In the genomic region with DNA sequence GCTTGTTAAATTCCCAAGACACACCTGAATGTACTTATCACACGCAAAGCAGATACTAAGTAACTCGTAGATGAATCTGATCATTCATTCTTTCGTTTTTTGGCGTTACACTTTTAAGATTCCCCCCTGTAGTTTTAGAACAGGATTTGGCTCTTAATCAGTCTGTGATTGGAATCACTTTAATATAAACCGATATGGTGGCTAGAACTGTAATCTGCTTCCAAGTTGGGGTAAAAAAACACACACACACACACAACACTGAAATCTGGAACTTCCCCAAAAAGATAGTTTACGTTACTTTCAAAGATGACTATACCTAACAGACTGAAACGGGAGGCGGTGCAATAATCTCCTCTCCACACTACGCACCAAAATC, we compare ENCODE assay signal across 9 mouse cellular contexts. TPM values are rescaled to one million over a fixed set of nuclear protein-coding genes. Genes with fewer than 3 reads are reported as not detected.
DNase-seq lines count a peak whose midpoint lies in the region; ATAC-seq and TF ChIP-seq lines count a peak whose summit lies in the region.
"Had no signal": no experiment of that assay in that cellular context is flagged by ENCODE, and none has a peak within 500 bp of the region (broad histone marks: within the 10 kb centered on the region; RNA-seq: fewer than 3 reads in every experiment).

No protein-coding gene starts in this region.

- peak overlapping the region; percentile 78 for H3K4me2 ChIP-seq in lung, postnatal 0 days (replicated peaks; ENCODE audit: low read depth, low read length)
- peak overlapping the region; percentile 79 for H3K4me2 ChIP-seq in forebrain, embryonic 12.5 days
- peak overlapping the region; percentile 88 for H3K4me2 ChIP-seq in liver, embryonic 11.5 days
- H3K4me2 ChIP-seq in stomach, embryonic 14.5 days (replicated peaks; ENCODE audit: low read depth, low read length), result peak overlapping the region; percentile 46

- no peaks in the 10 kb centered on the region for H3K9me3 ChIP-seq in lung, postnatal 0 days (ENCODE audit: low read length)
- H3K9me3 ChIP-seq in forebrain, embryonic 12.5 days, result no peaks in the 10 kb centered on the region
- H3K9me3 ChIP-seq in liver, embryonic 11.5 days (ENCODE audit: control insufficient read depth, low read length), result no peaks in the 10 kb centered on the region
- no peaks in the 10 kb centered on the region for H3K9me3 ChIP-seq in stomach, embryonic 14.5 days (ENCODE audit: control insufficient read depth, low read depth, low read length)

- peak overlapping the region; percentile 91 for H3K9ac ChIP-seq in lung, postnatal 0 days (replicated peaks; ENCODE audit: low read depth)
- H3K9ac ChIP-seq in forebrain, embryonic 12.5 days, result peak overlapping the region; percentile 88
- H3K9ac ChIP-seq in liver, embryonic 11.5 days (ENCODE audit: low read depth, low read length), result peak overlapping the region; percentile 97
- H3K9ac ChIP-seq in stomach, embryonic 14.5 days (replicated peaks; ENCODE audit: low read depth, low read length), result peak overlapping the region; percentile 78

- 14% methylated on average over 9 of the region's 9 CpGs for WGBS in lung, postnatal 0 days
- WGBS in forebrain, embryonic 12.5 days, result 26% methylated on average over 9 of the region's 9 CpGs
- 13% methylated on average over 9 of the region's 9 CpGs for WGBS in liver, embryonic 11.5 days
- 22% methylated on average over 9 of the region's 9 CpGs for WGBS in stomach, embryonic 14.5 days

- no peak for TF ChIP-seq CTCF in lung, postnatal 0 days (IDR thresholded peaks at IDR 0.05)

- H3K36me3 ChIP-seq in lung, postnatal 0 days (ENCODE audit: insufficient read depth, low read length), result no peaks in the 10 kb centered on the region
- 0 out of 2 replicates have a peak, but pooled peaks cover 7% of the 10 kb centered on the region for H3K36me3 ChIP-seq in forebrain, embryonic 12.5 days (replicated peaks)
- no peaks in the 10 kb centered on the region for H3K36me3 ChIP-seq in liver, embryonic 11.5 days (ENCODE audit: control insufficient read depth, insufficient read depth, low read length)
- no peaks in the 10 kb centered on the region for H3K36me3 ChIP-seq in stomach, embryonic 14.5 days (ENCODE audit: control insufficient read depth, insufficient read depth, low read length)

- H3K4me3 ChIP-seq in lung, postnatal 0 days (ENCODE audit: low read depth, low read length), result peak overlapping the region; percentile 90
- H3K4me3 ChIP-seq in forebrain, embryonic 12.5 days (replicated peaks), result peak overlapping the region; percentile 71
- H3K4me3 ChIP-seq in liver, embryonic 11.5 days (ENCODE audit: low read depth, low read length), result peak overlapping the region; percentile 91
- peak overlapping the region; percentile 74 for H3K4me3 ChIP-seq in stomach, embryonic 14.5 days (ENCODE audit: low read depth, low read length)

- peaks cover 2% of the 10 kb centered on the region; the same call in 1 of the 2 replicates for H3K4me1 ChIP-seq in lung, postnatal 0 days (ENCODE audit: insufficient read depth, low read depth, low read length)
- H3K4me1 ChIP-seq in forebrain, embryonic 12.5 days, result peaks cover 14% of the 10 kb centered on the region
- H3K4me1 ChIP-seq in liver, embryonic 11.5 days (replicated peaks; ENCODE audit: control insufficient read depth, insufficient read depth, low read length), result peaks cover 12% of the 10 kb centered on the region
- peaks cover 9% of the 10 kb centered on the region; the same call in 1 of the 2 replicates for H3K4me1 ChIP-seq in stomach, embryonic 14.5 days (ENCODE audit: control insufficient read depth, insufficient read depth, low read length)

- H3K27me3 ChIP-seq in lung, postnatal 0 days (replicated peaks; ENCODE audit: insufficient read depth, low read length), result no peaks in the 10 kb centered on the region
- H3K27me3 ChIP-seq in forebrain, embryonic 12.5 days, result no peaks in the 10 kb centered on the region
- H3K27me3 ChIP-seq in liver, embryonic 11.5 days (replicated peaks; ENCODE audit: control insufficient read depth, insufficient read depth, low read length), result no peaks in the 10 kb centered on the region
- H3K27me3 ChIP-seq in stomach, embryonic 14.5 days (ENCODE audit: control insufficient read depth, insufficient read depth, low read length), result no peaks in the 10 kb centered on the region

- TF ChIP-seq EP300 in lung, postnatal 0 days (IDR thresholded peaks at IDR 0.05), result no peak

- H3K27ac ChIP-seq in lung, postnatal 0 days (ENCODE audit: low read length), result peak overlapping the region; percentile 59; the same call in 1 of the 2 replicates
- H3K27ac ChIP-seq in forebrain, embryonic 12.5 days, result no peak overlapping the region
- peak overlapping the region; percentile 80 for H3K27ac ChIP-seq in liver, embryonic 11.5 days (ENCODE audit: low read depth, low read length)
- no peak overlapping the region for H3K27ac ChIP-seq in stomach, embryonic 14.5 days (ENCODE audit: low read length)

- DNase-seq in lung, postnatal 0 days (ENCODE audit: low spot score), result no peak
- no peak for DNase-seq in lung, postnatal 10 days
- no peak for DNase-seq in liver, embryonic 11.5 days (ENCODE audit: low spot score)
- no peak for DNase-seq in thymus, postnatal 0 days (ENCODE audit: low spot score)
- no peak for DNase-seq in layer of hippocampus, postnatal 14 days (ENCODE audit: low spot score in 2 of 2)
- no peak for DNase-seq in spleen, postnatal 4 days (ENCODE audit: low spot score in 2 of 2)
- DNase-seq: thymus, adult 2 months had no signal

- no peak for ATAC-seq in lung, postnatal 0 days
- no peak for ATAC-seq in forebrain, embryonic 12.5 days (ENCODE audit: low FRiP score)
- ATAC-seq in liver, embryonic 11.5 days (replicated peaks; ENCODE audit: low FRiP score), result no peak
- no peak for ATAC-seq in stomach, embryonic 14.5 days (ENCODE audit: insufficient number of reproducible peaks, insufficient read depth, low FRiP score, low read depth)

RNA-seq across cellular contexts. Expression of a gene that starts 0.8 kb away (rescaled TPM):
- polyA plus RNA-seq in lung, postnatal 0 days (2015; fragmentation: Nextera tagmentation; extraction: Ambion mirVana), result 28.2 and 28.5 TPM in 2 replicates
- polyA plus RNA-seq in forebrain, embryonic 12.5 days (2016; fragmentation: Nextera tagmentation; extraction: Ambion mirVana), result 68.2 and 68.3 TPM in 2 replicates
- 75.0 and 81.9 TPM in 2 replicates for polyA plus RNA-seq in liver, embryonic 11.5 days (2014; fragmentation: Nextera tagmentation; extraction: Ambion mirVana)
- polyA plus RNA-seq in stomach, embryonic 14.5 days (2014; fragmentation: Nextera tagmentation; extraction: Ambion mirVana), result 66.6 and 70.8 TPM in 2 replicates
- 50.0 and 59.5 TPM in 2 replicates for polyA plus RNA-seq in thymus, postnatal 0 days (2015; fragmentation: Nextera tagmentation; extraction: Ambion mirVana)
- 100 to 1,000 TPM; 104 to 113 TPM for total RNA-seq in layer of hippocampus, postnatal 14 days (2021)

RNA-seq across cellular contexts. Expression of a gene that starts 4.6 kb away (rescaled TPM):
- polyA plus RNA-seq in lung, postnatal 0 days (2015; fragmentation: Nextera tagmentation; extraction: Ambion mirVana), result 40.0 and 48.0 TPM in 2 replicates
- 32.2 and 35.8 TPM in 2 replicates for polyA plus RNA-seq in forebrain, embryonic 12.5 days (2016; fragmentation: Nextera tagmentation; extraction: Ambion mirVana)
- polyA plus RNA-seq in liver, embryonic 11.5 days (2014; fragmentation: Nextera tagmentation; extraction: Ambion mirVana), result 74.2 and 76.5 TPM in 2 replicates
- polyA plus RNA-seq in stomach, embryonic 14.5 days (2014; fragmentation: Nextera tagmentation; extraction: Ambion mirVana), result 52.9 and 61.9 TPM in 2 replicates
- 33.9 and 40.6 TPM in 2 replicates for polyA plus RNA-seq in thymus, postnatal 0 days (2015; fragmentation: Nextera tagmentation; extraction: Ambion mirVana)
- 10 to 100 TPM; 21.4 to 21.5 TPM for total RNA-seq in layer of hippocampus, postnatal 14 days (2021)

RNA-seq across cellular contexts. Expression of a gene that starts 46.3 kb away (rescaled TPM):
- 13.2 and 14.2 TPM in 2 replicates for polyA plus RNA-seq in lung, postnatal 0 days (2015; fragmentation: Nextera tagmentation; extraction: Ambion mirVana)
- polyA plus RNA-seq in forebrain, embryonic 12.5 days (2016; fragmentation: Nextera tagmentation; extraction: Ambion mirVana), result 36.6 and 36.7 TPM in 2 replicates
- polyA plus RNA-seq in liver, embryonic 11.5 days (2014; fragmentation: Nextera tagmentation; extraction: Ambion mirVana), result 30.6 and 31.2 TPM in 2 replicates
- polyA plus RNA-seq in stomach, embryonic 14.5 days (2014; fragmentation: Nextera tagmentation; extraction: Ambion mirVana), result 24.6 and 26.9 TPM in 2 replicates
- polyA plus RNA-seq in thymus, postnatal 0 days (2015; fragmentation: Nextera tagmentation; extraction: Ambion mirVana), result 20.5 and 25.8 TPM in 2 replicates
- total RNA-seq in layer of hippocampus, postnatal 14 days (2021), result 10 to 100 TPM; 14.1 to 17.1 TPM

RNA-seq across cellular contexts. Expression of a gene that starts 46.5 kb away (rescaled TPM):
- 24.7 and 28.2 TPM in 2 replicates for polyA plus RNA-seq in lung, postnatal 0 days (2015; fragmentation: Nextera tagmentation; extraction: Ambion mirVana)
- 30.8 and 32.7 TPM in 2 replicates for polyA plus RNA-seq in forebrain, embryonic 12.5 days (2016; fragmentation: Nextera tagmentation; extraction: Ambion mirVana)
- polyA plus RNA-seq in liver, embryonic 11.5 days (2014; fragmentation: Nextera tagmentation; extraction: Ambion mirVana), result 17.2 and 24.2 TPM in 2 replicates
- polyA plus RNA-seq in stomach, embryonic 14.5 days (2014; fragmentation: Nextera tagmentation; extraction: Ambion mirVana), result 16.8 and 20.1 TPM in 2 replicates
- polyA plus RNA-seq in thymus, postnatal 0 days (2015; fragmentation: Nextera tagmentation; extraction: Ambion mirVana), result 22.0 and 25.2 TPM in 2 replicates
- 10 to 100 TPM; 26.0 to 31.6 TPM for total RNA-seq in layer of hippocampus, postnatal 14 days (2021)

Comparison
In these comparisons a context has a peak if more than half of its experiments do, and no peak if none do; other contexts are left out.
1. H3K27ac ChIP-seq: peak in lung, postnatal 0 days (single experiment) and liver, embryonic 11.5 days (single experiment); none in forebrain, embryonic 12.5 days (single experiment) and stomach, embryonic 14.5 days (single experiment).
2. Peak in every context shown above with its lines, with median percentiles within 50 percentile points of each other: H3K4me2 ChIP-seq, H3K4me3 ChIP-seq and H3K9ac ChIP-seq.